Mouse (Mus musculus) CD8-positive naive resting alpha-beta T cell, adult 2 months (primary cell): Measurements from ENCODE around the gene Slc22a12.
A peak's percentile ranks its signal among the peaks of the same experiment; 100 is the strongest.

Source experiments
- DNase-seq, 2 experiments: peaks; one replicate each; pipeline ENCODE4 v3.0.0; 2022; ENCODE audit warnings: low read depth in 2 of 2, low spot score in 2 of 2

The Slc22a12 gene

DNA sequence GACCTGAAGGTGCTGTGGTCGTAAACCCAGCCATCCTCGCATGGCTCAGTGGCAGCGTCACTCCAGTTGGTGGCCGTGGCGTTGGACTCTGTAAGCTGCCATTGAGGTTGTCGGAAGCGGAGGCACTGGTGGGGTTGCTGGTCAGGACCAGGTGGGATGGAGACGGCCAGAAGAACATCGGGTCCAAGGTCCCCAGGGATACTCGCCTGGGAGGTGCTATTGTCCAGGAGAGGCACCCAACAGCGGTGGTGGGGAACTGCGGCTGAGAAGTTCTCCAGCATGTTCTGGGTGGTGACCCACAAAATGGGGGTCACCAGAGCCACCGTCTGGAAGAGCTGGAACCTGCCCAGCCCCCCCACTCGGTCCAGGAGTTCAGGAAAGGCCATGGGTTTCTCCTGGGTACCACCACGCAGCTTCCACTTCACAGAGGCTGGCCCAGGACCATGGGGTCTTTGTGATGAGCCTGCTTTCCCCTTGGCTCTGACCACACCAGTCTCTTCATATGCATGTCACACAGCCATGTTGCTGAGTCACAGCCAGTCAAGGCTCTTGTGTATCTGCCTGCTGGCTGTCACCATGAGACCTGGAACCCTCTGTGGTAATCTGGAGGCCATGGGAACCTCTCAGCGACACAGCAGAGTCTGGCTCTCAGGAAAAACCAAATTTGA is at the start of gene Slc22a12:
Slc22a12 (minus strand) TSS at position 666 of the 668 bp plus-strand sequence.
- DNase-seq = no peak

DNA sequence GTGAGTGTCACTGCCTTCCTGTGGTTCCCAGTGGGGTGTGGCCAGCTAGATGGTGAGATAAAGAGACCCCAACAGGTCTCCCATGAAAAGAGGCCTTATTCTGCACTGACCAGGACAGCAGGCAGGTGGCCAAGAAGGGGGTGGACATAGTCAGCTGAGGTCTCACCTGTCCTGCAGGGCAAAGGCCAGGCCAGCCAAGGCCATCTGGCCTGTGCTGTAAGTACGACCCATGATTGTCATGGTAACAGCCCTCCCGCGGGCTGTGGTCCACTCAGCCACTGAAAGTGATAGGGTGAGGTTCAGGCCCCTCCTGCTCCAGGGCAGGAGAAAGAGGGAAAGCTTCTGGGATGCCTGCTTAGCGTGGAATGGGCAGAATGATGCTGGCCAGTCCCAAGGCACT is 29.2 kb upstream of the Slc22a12 start:
- no peak for DNase-seq

DNA sequence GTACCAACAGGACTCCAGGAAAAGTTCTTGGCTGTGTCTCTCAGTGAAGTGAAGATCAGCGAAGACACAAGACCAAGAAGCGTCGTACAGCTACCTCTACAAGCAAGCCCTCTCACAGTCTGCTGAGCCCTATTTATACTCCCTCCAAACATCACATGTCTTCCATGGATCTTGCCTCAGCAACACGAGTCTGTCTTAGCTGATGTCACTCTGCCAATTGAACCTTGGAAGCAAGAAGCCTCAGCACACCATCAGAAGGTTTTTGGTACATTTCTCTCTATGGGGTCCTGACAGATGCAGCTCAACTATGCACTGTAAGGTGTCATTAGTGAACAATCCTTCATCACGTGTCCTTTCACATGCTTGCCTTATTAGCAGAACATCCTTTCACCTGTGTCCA is 28.6 kb upstream of the Slc22a12 start:
- DNase-seq = no peak

DNA sequence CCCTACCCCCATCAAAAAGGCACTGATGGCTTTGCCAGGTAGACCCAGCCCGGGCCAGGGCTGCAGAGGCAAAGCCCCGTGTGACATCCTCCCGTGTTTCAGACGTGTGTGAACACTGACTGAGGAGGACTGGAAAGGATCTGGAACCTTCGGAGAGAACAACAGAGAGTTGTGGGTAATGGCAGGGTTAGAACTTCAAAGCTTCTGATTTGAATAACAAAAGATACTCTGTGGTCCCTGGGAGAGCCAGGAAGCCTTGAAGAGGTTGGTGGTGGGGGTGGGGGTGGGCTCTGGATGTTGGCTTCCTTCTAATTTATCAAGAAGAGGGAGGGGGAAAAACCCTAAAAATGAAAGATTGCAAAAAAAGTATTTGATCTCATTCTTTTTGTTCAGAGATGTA is 26.7 kb upstream of the Slc22a12 start:
- DNase-seq = no peak

DNA sequence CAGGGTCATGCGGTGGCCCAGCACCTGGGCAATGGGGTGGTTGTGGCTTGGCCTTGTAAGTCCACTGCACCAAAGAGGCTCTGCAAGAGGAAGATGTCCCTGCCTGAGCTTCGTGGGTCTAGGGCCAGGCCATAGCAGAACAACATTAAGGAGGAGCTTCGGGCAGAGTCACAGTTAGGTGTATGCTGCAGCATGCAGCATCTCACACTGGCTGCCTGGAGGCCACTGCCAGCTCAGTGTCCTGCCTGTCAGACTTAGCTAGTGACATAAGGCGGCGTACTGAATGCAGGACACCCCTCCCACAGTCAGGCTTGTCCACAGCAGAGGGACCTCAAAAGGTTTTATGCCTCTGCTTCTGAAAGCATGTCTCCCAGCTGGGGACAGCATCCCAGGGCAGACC is 26.2 kb upstream of the Slc22a12 start:
- no peak for DNase-seq

DNA sequence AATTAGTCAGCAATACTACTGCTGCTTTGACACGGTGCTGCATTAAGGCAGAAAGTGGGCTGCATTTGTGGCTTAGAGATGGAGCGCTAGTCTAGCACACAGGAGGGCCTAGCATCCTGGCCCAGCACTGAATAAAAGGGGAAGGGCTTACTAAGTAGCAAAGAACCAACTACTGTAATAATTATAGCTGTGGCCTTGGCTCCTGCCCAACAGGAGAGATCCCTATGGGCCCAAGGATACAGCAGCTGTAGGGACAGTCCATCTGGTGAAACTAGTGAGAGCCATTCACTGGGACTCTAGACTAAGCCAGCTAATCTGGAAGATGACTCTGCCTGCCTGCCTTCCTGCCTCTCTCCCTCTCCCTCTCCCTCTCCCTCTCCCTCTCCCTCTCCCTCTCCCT is 23.6 kb upstream of the Slc22a12 start:
- no peak for DNase-seq

DNA sequence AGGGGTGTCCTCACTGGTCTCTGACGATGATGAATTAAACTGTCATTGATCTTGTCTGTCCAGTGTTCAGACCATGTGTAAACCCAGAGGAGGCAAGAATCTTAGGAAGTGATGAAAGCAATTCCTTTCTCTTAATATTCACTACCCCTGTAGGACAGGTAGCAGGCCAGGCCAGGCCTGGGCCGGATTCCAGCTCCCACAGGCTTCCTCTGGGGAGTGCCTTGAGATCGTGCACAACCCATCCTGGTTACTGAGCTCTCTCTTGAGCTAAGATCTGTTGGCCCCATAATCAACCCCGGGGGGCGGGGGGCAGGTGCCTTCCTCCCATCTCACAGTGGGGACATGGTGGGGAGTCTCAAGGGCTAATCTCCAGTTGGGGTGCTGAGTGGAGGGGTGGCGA is 22.3 kb upstream of the Slc22a12 start:
- no peak for DNase-seq

DNA sequence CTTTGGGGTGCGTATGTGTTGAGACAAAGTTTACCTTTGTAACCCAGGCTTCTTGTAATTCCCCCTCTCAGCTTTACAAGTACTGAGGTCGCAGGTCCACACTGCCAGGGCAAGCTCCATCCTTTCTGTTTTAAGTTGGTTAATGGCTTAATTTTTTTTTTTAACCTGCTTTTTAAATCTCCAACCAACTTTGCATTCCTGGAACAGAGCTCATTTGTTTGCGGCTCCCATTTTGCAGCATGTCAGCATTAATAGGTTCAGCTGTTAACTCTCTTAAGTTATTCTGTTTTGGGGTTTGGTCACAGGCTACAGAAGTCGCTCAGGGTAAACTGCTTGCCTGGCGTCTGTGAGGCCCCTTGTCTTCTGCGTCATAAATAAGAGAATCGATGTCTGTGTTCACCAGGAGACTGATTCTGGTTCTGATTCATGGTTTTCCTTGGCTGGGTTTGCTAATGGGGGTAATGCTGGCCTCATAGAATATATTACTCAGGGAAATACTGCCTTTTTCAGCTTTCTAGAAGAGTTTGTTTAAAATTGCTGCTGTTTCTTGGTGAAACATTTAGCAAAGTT is 17.5 kb upstream of the Slc22a12 start:
- no peak for DNase-seq

DNA sequence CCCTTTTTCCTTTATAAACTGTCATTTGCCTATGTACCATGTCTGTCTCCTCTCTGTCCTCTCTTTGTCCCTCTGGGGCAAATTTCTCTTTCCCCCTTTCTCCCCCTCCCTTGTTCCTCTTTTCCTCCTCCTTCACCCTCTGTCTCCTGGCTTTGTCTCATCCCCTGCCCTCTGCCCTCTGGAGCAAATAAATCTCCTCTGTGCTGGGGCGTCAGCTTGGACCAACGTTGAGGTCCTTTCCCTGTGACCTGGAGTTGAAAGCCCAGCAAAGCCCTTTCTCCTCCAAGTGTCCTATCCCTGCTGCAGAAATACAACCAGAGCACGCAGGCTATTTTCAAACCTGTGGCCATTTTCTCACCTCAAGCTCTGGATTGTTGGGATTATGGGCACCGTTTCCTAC is 16.7 kb upstream of the Slc22a12 start:
- no peak for DNase-seq

DNA sequence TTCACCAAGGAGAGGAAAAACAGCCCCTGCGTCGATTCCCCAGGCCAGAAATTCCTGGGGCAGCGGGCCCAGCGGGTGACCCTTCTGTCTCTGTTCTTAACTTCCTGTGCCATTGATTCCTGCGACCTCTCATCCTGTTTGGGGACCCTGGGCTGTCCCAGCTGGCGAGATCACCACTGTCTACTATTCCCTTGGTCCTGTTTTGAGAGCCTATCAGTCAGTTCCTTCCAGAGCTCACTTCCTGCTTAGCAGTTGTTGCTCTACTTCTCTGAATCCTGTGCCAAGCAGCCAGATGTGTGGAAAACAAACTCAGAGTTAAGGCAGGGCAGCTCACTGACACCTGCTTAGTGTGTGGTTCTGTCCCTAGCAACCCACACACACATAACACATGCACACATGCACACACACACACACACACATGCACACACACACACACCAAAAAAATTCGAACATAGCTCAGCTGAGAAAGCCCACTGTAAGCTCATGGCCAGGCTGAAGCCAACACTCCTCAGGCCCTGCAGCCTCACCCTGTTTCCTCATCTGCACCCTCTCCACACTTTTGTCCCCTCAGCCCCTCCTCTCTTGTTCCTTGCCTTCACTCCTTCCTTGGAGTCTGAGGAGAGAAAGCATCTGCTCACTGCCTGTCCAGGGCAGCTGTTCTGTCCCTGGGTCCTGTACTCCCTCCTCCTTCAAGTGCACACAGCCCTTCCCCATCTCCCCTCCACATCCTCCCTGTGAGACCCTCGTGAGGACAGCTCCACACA is 11.2 kb upstream of the Slc22a12 start:
- no peak for DNase-seq

DNA sequence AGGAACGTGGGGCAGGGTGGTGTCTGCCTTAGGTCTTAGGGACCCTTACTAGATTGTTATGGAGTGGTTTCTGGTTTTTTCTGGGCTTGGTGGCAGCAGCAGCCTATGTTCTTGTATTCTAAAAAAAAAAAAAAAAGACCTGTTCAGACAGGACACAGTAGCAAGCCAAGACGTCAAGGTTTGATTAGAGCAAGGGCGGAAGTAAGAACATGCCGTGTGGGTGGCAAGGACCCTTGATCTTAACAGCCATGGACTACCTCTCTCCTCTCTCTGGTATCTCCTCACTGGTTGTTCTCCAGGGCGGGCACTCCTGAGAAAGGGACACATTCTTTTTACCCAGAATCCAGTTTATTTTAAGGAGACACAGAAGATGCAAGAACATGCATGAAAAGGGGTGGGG is 10.3 kb upstream of the Slc22a12 start:
- no peak for DNase-seq

DNA sequence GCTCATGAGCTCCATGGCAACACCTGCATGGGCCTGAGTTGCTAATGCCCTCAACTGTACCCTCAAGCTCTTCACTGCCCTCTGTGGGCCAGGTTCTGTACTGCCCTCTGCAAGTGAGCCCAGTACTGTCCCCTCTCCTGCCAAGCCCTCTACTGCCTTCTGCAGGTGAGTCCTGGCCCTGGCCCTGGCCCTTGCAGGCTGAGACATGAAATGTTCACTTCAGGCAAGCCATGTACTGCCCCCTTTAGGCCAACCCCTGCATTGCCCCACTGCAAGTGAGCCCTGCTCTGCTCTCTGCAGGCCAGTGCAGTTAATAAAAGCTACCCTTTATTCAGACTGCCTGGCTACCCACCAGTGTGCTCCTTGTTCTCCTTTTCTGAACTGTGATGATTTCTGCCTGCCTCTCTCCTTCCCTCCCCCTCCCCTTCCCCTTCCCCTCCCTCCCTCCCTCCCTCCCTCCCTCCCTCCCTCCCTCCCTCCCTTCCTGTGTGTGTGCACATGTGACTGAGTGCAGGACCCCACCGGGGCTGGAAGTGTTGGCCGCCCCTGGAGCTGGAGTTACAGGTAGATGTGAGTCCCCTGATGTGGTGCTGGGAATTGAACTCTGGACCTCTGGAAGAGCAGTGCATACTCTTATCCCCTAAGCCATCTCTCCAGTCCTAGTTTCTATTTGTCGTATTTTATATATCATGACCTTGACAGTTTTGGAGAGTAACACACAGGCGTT is 9.6 kb upstream of the Slc22a12 start:
- DNase-seq = peak; percentile 11 to 41

DNA sequence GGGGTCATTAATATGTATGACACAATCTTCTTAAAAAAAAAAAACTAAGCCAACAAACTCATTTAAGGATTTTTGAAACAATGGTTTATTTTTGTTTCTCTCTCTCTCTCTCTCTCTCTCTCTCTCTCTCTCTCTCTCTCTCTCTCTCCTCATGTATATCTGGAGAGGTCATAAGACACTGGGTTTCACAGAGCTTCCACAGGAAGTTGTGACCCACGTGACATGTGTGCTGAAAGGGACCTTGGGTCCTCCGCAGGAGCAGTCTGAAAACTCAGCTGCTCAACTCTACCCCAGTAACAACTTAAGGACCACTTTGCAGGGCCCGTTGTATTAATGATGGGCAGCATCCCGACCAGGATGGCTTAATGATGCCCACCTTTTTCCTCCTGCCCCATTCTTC is 8.4 kb upstream of the Slc22a12 start:
- DNase-seq = no peak

DNA sequence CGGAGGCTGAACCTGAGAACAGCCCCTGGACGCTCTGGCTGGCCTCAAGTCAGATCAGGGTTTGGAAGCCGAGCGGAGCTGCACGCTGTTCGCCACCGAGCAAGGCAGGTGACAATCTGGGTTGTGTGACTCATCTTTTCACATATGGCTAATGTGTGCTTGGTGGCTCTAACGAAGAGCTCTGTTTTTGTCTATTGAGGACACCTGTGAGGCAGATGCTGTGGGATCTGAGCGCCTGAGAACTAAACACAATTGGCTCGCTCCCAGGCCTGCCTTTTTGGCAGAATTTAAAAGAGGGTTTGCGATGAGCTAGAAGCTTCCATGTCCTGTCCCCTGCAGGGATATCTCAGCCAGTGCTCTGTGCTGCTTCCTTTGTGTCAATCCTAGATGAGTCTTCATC is 6.7 kb upstream of the Slc22a12 start:
- no peak for DNase-seq

DNA sequence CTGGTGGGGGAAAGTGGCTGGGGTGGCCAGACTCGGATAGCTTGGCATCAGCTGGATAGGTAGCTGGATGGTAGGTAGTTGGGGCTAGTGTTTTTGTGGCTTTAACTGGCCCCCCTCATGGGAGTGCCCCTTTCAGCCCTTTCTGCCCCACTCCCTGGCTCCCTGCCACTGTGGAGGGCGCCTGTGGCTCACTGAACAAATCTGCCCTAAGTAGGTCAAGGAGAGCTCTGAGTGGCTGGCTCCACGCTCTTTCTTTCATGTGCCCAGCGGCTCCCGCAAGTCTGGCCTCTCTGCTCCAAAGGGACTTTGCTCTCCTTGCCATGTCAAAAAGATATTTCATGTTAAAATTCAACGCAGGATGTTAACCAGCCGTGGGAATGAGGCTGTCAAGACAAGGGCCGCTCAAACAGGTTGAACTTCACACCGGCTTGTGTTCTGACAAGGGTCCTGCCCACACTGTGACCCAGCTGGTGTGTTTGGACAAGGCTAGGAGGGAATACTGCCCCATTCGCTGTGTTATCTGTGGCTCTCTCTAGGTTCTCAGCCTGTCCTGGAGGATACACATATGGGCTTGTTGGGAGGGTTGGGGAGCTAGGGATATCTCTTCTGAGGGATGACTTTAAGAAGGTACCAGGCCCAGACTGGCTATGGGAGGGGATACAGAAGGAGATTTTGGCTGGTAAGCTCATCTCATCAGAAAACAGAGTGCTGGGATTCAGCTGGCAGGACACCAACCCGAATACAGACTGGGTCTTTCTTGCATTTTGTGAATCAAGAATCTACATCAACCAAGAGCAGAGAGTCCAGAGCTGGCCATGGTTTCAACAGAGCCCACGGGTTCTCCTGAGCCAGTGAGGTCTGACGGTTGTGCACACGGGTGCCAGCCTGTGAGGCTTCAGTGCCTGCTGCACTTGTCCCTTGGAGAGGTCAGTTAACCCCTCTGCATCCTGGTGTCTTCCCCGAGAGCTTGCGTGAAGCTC is 5.9 kb upstream of the Slc22a12 start:
- no peak for DNase-seq

DNA sequence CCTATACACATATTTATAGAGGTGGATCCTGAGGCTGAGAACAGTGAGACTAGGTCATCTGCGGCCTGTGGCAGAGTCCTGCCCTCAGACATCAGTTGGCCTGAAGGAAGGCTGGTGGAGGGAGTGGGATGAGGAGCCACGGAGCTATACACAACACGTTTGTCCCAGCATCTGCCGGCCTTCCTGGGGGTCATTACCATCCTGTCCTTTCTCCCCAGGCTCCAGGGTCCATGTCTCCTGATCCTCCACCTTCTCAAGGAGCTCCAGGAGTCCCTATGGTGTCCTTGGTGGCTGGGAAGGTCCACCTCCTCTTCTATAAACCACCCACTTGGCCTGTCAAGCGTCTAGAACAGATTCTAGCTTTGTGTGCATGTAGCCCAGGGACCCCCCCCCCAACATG is 5.0 kb upstream of the Slc22a12 start:
- DNase-seq = no peak

DNA sequence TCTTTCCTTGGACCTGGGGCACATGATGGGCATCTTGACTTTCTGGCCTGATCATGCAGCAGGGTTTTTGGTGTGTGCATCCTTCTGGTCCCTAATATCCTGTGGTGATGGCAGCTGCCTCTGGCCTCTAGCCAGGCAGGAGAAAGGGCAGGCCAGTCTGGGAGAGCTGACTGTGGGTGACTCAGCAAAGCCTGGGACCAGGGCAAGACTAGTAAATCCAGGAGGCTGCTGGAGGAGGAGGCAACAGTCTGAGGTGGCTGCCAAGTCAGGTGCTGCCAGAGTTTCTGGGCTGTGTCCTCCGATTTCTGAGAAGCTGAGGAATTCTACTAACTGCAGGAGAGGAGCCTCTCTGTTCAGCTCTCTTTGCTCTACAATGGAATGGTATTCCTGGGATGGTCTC is 3.3 kb upstream of the Slc22a12 start:
- no peak for DNase-seq

DNA sequence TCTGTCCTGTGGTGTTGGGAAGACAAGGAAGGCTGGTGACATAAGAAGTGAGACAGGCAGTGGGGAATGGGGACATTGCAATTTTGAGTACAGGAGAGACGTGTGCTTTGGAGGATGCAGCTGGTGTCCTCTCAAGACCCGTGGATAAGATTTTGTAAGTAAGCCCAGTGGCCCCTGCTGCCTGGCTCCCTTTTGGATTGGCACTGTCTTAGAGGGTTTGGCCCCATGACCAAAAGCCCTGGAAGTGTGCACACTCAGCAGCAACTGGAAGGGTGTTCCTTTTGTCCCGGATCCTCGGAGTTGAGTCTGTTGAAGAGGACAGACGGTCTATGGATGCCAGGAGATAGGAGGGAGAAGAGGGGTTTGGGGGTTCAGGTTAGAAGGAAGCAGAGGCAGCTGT is 2.6 kb upstream of the Slc22a12 start:
- DNase-seq = no peak

DNA sequence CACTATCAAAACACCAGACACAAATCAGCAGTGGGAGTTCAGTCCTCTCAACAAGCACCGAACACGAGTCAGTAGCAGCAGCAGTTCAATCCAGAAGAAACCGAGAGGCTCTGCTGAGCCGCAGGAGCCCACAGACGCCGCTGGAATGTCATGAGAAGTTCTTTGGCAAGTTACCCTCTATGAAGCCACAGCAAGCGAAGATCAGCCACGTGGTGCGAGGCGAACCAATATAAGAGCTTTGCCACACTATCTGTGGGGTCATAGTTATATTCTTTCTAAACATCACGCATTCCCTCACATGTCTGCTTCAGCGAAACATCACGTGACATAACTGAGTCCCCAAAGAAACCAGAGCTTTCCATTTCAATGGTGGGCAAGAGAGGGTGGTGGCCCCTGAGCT is 1.9 kb upstream of the Slc22a12 start:
- no peak for DNase-seq

DNA sequence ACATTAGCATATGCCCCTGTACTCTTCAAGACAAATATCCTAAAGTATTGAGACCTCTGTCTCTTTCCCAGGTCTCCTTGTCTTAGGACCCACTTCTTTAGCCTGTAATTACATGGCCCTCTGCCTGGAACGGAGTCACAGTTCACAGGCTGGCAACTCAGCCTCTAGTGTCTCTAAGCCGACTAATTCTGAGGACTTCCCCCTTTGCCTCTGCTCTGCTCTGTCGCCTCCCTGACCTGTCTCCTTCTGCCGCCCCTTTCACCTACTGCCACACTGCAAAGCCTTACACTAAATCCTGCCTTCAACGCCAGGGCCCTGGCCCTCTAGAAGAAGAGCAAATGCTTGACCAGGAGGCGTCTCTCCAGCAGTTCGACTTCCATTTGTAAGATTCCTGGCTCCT is 686 bp upstream of the Slc22a12 start:
- no peak for DNase-seq

DNA sequence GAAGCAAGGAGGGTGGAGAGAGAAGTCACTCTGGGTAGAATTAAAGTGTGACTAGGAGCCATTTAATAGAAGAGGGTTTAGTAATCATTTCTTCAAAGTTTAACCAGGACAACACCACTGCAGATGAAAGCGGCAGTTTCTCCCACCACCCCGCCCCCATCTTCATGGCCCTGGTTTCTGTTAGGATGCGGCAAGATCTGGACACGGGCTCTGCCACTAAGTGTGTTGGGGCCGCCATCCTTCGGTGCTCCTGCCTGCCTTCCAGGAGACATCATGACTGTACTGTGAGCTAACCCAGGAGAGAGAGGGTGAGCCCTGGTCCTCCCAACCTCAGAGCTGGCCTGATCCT is 177 bp upstream of the Slc22a12 start:
- no peak for DNase-seq
